Mouse (Mus musculus): ENCODE results near the gene Tspan5.

The Tspan5 gene

GRCm38 (mm10) chr3:138945516-138945915 lies 203.5 kb downstream of the Tspan5 start:
- DNase-seq (ENCODE audit: low spot score), result no peak

- no peak for DNase-seq (ENCODE audit: low spot score)
Observed at GRCm38 (mm10) chr3:138949081-138949480, 207.1 kb downstream of the Tspan5 start.

GRCm38 (mm10) chr3:138955220-138955619 lies 213.2 kb downstream of the Tspan5 start:
- no peak for DNase-seq (ENCODE audit: low spot score)
